Mouse (Mus musculus): ENCODE data around the gene Pcyt2.

Gene Pcyt2

GRCm38 (mm10) chr11:120617519-120618112 is at the start of gene Pcyt2:
Pcyt2 (minus strand) TSS chr11:120617936.
- peak; percentile 96 to 98 for DNase-seq

- no peak for DNase-seq
Observed at GRCm38 (mm10) chr11:120666617-120667016, 48.9 kb upstream of the Pcyt2 start.

- DNase-seq: no peak
Observed at GRCm38 (mm10) chr11:120665406-120665805, 47.7 kb upstream of the Pcyt2 start.

GRCm38 (mm10) chr11:120663714-120664113 is 46.0 kb upstream of the Pcyt2 start:
- no peak for DNase-seq

- peak in 1 of 2 experiments; percentile 25 for DNase-seq
Observed at GRCm38 (mm10) chr11:120662759-120663158, 45.0 kb upstream of the Pcyt2 start.

- no peak for DNase-seq
Observed at GRCm38 (mm10) chr11:120661076-120661460, 43.3 kb upstream of the Pcyt2 start, which contains the start of gene Notum. Notum (minus strand) TSS chr11:120661175.

- DNase-seq: peak in 1 of 2 experiments; percentile 35
Observed at GRCm38 (mm10) chr11:120660301-120661075, 42.8 kb upstream of the Pcyt2 start.

GRCm38 (mm10) chr11:120659509-120660300 is 42.0 kb upstream of the Pcyt2 start:
- no peak for DNase-seq

- DNase-seq: peak; percentile 69 to 81
Observed at GRCm38 (mm10) chr11:120658876-120659410, 41.2 kb upstream of the Pcyt2 start.

- DNase-seq: no peak
Observed at GRCm38 (mm10) chr11:120657301-120657700, 39.6 kb upstream of the Pcyt2 start.

- no peak for DNase-seq
Observed at GRCm38 (mm10) chr11:120654741-120655140, 37.0 kb upstream of the Pcyt2 start.

- no peak for DNase-seq
Observed at GRCm38 (mm10) chr11:120651872-120652271, 34.1 kb upstream of the Pcyt2 start.

- peak; percentile 62 to 71 for DNase-seq
Observed at GRCm38 (mm10) chr11:120648001-120648476, 30.3 kb upstream of the Pcyt2 start, which contains the start of gene Myadml2. Myadml2 (minus strand) TSS chr11:120648158.

- peak in 1 of 2 experiments; percentile 34 for DNase-seq
Observed at GRCm38 (mm10) chr11:120647047-120647830, 29.5 kb upstream of the Pcyt2 start.

- DNase-seq: peak; percentile 94 to 96
Observed at GRCm38 (mm10) chr11:120643601-120643987, 25.9 kb upstream of the Pcyt2 start, which contains the start of gene Pycr1. Pycr1 (minus strand) TSS chr11:120643769.

GRCm38 (mm10) chr11:120642939-120643600 is 25.3 kb upstream of the Pcyt2 start:
- peak in 1 of 2 experiments; percentile 42 for DNase-seq

- no peak for DNase-seq
Observed at GRCm38 (mm10) chr11:120641869-120642268, 24.1 kb upstream of the Pcyt2 start.

GRCm38 (mm10) chr11:120641255-120641654 is 23.5 kb upstream of the Pcyt2 start:
- DNase-seq: no peak

- no peak for DNase-seq
Observed at GRCm38 (mm10) chr11:120634810-120635209, 17.1 kb upstream of the Pcyt2 start.

- DNase-seq: peak; percentile 92 to 96
Observed at GRCm38 (mm10) chr11:120633520-120634343, 16.0 kb upstream of the Pcyt2 start, which contains the start of gene Mafg. Mafg (minus strand) TSS chr11:120633600.
